Mouse (Mus musculus) heart, postnatal 0 days (tissue): ENCODE results near the gene Csf2rb.
"Not testable (repeated sequence)": the region's sequence is repeated elsewhere in the genome, so short reads cannot be mapped to it uniquely, and the experiment has no call there.

Experiments
- CTCF ChIP-seq: IDR thresholded peaks from 2 replicates; pipeline ENCODE4 v1.5.1; 2016; ENCODE audit warnings: antibody characterized with exemption, control low read depth, low read depth
- EP300 ChIP-seq: IDR thresholded peaks from 2 replicates; pipeline ENCODE4 v1.6.1; 2016; ENCODE audit warnings: antibody characterized with exemption, low read depth

DNA sequence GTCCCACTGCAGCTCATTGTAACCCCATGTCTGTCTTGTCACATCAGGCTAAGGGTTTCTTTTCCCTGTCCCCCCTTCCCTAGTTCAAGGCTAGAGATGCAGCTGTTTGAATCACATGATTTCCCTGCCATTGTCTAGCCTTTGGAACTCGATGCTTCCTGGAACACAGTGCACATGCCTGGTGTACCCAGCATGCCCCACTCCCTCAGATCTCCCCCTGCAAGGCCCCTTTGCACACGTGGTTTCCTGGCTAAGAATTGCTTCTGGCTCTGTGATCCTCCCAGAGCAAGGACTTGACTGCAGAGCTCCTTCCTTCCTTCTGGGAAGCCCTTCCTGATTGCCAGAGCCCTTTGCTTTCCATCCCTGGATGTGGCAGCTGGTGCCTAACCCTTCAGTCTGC is 32.3 kb upstream of the Csf2rb start:
- not testable (repeated sequence) for TF ChIP-seq EP300, CTCF
